Mouse (Mus musculus) hindbrain, embryonic 12.5 days (tissue): ENCODE data around the gene AY074887. TPM values are rescaled to one million over a fixed set of nuclear protein-coding genes. Genes with fewer than 3 reads are reported as not detected.
"Not testable (repeated sequence)": the region's sequence is repeated elsewhere in the genome, so short reads cannot be mapped to it uniquely, and the experiment has no call there.

Experiments used
- ATAC-seq: fragments of 200-750 bp; cut with Nextera tagmentation; 2 replicates; pipeline ENCODE4 v1.8.0; 2017; ENCODE audit warnings: moderate TSS enrichment; ENCODE audit not compliant: low FRiP score
- H3K27ac ChIP-seq: fragments of 300-500 bp; sonication (generic); 2 replicates; pipeline ENCODE4 v1.5.1; 2016; ENCODE audit warnings: mild to moderate bottlenecking
- H3K27me3 ChIP-seq: fragments of 300-500 bp; sonication (generic); 2 replicates; pipeline ENCODE4 v1.6.1; 2016; ENCODE audit warnings: mild to moderate bottlenecking
- H3K36me3 ChIP-seq: fragments of 300-500 bp; sonication (generic); 2 replicates; pipeline ENCODE4 v1.6.1; 2016; ENCODE audit warnings: mild to moderate bottlenecking
- H3K4me1 ChIP-seq: fragments of 300-500 bp; sonication (generic); 2 replicates; pipeline ENCODE4 v1.6.1; 2016
- H3K4me2 ChIP-seq: fragments of 300-500 bp; sonication (generic); replicated peaks from 2 replicates; pipeline ENCODE4 v1.6.1; 2016; ENCODE audit warnings: mild to moderate bottlenecking
- H3K4me3 ChIP-seq: fragments of 300-500 bp; sonication (generic); 2 replicates; pipeline ENCODE4 v1.5.1; 2016; ENCODE audit warnings: mild to moderate bottlenecking
- H3K9ac ChIP-seq: fragments of 300-500 bp; sonication (generic); 2 replicates; pipeline ENCODE4 v1.6.1; 2016; ENCODE audit warnings: mild to moderate bottlenecking, moderate library complexity
- H3K9me3 ChIP-seq: fragments of 300-500 bp; sonication (generic); replicated peaks from 2 replicates; pipeline ENCODE4 v1.6.1; 2016; ENCODE audit warnings: mild to moderate bottlenecking
- WGBS: fragments of 180-500 bp; shearing (Covaris S2); methylation state at CpG from one replicate; pipeline ENCODE4 v1.1.7; 2016; 5-methylcytosine and 5-hydroxymethylcytosine counted together
- polyA plus RNA-seq: library from polyadenylated mRNA; unstranded; fragments of >200 nt; fragmentation: Nextera tagmentation; extraction: Ambion mirVana; gene quantifications from 2 replicates; pipeline ENCODE4 v1.2.1, GENCODE M21; 2016

AY074887 gene
- polyA plus RNA-seq, result 1.2 and 1.4 TPM in 2 replicates

DNA sequence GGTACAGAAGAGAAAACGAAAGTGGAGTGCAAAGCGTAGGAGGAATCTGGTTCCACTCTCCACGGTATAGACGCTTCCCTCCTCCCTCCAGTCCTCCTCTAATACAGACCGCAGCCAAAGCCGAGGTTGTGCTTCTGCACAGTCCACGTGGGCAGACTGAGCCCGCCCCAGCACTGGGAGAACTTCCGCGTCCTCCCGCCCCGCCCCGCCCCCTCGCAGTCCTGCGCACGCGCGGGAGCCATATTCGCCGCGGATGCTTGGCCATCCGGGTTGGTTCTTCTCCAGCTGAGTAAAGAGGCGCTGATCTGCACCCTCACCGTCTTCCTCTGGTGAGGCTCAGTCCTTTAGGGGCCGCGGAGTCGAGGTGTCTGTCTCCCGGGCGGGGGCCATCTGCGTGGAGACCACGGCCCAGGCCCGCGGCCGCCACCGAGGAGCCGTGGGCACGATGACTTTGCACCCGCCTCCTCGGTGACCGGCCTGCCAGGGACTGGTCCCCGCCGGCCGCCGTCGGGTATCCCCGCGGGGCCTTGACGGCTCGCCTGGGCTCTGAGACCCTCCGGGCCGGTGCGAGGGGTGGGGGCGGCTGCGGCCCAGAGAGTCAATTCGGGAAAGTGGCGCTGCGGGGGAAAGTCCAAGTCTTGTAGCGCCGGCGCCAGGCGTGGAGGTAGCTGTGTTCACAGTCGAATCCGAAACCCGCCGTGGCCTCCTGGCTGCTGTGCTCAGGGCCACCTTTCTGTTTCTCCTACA, at the start of gene AY074887, which contains the start of gene Psma4:
TSS of gene AY074887 (minus strand) at position 424 of the 747 bp plus-strand sequence.
TSS of gene Psma4 (plus strand) at position 216 of the 747 bp plus-strand sequence.
- Histone ChIP-seq H3K9me3 (no peaks in the 10 kb centered on the region), H3K4me2 (peak within 1 kb of the TSS; percentile 74), H3K4me3 (peak within 1 kb of the TSS; percentile 89), H3K27ac (peak within 1 kb of the TSS; percentile 96), H3K9ac (peak within 1 kb of the TSS; percentile 87), H3K36me3 (peaks cover 28% of the 10 kb centered on the region), H3K27me3 (no peaks in the 10 kb centered on the region), H3K4me1 (peaks cover 22% of the 10 kb centered on the region)
- ATAC-seq, result peak; percentile 99
- WGBS, result under 1% methylated on average over 65 of the region's 65 CpGs

- 86% methylated on average over 3 of the region's 3 CpGs for WGBS
- Histone ChIP-seq H3K4me3 (no peak overlapping the region), H3K9me3 (no peaks in the 10 kb centered on the region), H3K9ac (no peak overlapping the region), H3K27ac (no peak overlapping the region), H3K27me3 (no peaks in the 10 kb centered on the region), H3K4me2 (no peak overlapping the region), H3K36me3 (no peaks in the 10 kb centered on the region), H3K4me1 (peaks cover 3% of the 10 kb centered on the region; the same call in 1 of the 2 replicates)
- no peak for ATAC-seq
Measured at GRCm38 (mm10) chr9:54995645-54996044, 44.8 kb upstream of the AY074887 start.

GRCm38 (mm10) chr9:54994381-54994780, 43.6 kb upstream of the AY074887 start:
- Histone ChIP-seq H3K27me3 (no peaks in the 10 kb centered on the region), H3K9me3 (no peaks in the 10 kb centered on the region), H3K27ac (no peak overlapping the region), H3K4me1 (no peaks in the 10 kb centered on the region), H3K36me3 (no peaks in the 10 kb centered on the region), H3K4me3 (no peak overlapping the region), H3K4me2 (no peak overlapping the region), H3K9ac (no peak overlapping the region)
- ATAC-seq, result no peak
- WGBS, result 52% methylated on average over 3 of the region's 3 CpGs

DNA sequence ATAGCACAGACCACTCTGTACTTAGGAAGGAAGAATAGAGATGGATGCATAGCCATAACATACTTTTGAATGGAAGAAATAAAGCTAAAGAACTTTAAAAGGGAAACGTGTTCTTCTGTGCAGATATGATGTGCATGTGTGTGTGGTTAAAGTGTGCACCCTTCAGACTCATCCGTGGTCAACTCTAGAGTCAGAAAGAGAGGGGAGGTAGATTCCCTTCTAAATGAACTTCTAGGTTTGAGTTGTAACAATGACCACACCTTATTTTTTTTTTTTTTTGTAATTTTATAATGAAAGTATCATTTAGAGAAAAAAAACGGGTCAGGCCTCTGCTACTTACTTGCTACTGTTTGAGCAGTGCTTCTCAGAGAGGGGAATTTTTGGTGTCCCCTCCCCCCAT, 39.6 kb upstream of the AY074887 start:
- H3K36me3 ChIP-seq, result no peaks in the 10 kb centered on the region
- H3K27ac ChIP-seq, result no peak overlapping the region
- H3K4me3 ChIP-seq, result no peak overlapping the region
- H3K4me1 ChIP-seq, result no peaks in the 10 kb centered on the region
- H3K9ac ChIP-seq, result no peak overlapping the region
- no peak overlapping the region for H3K4me2 ChIP-seq
- H3K9me3 ChIP-seq, result no peaks in the 10 kb centered on the region
- 78% methylated on average over 3 of the region's 3 CpGs for WGBS
- no peak for ATAC-seq
- H3K27me3 ChIP-seq, result no peaks in the 10 kb centered on the region

DNA sequence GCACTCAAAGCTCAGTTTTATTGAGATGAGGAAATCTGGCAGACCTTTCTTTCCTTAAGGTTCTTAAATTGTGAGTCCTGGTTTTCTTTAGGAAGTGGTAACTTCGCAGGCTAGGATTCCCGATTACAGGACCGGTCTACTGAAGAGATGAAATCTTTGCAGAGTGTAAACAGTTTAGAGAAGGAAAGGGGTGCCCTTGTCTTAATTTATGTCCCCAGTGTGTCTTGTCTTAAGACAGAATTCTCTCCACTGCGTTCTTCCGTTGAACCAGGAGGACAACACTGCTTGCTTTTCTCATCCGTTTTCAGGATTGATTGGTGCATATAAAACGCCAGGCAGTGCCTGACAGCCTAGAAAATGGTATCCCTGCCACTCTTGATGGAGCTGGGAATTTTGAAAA, 31.6 kb upstream of the AY074887 start:
- no peak overlapping the region for H3K9ac ChIP-seq
- H3K9me3 ChIP-seq, result no peaks in the 10 kb centered on the region; the same call in 1 of the 2 replicates
- H3K4me1 ChIP-seq, result peaks cover 11% of the 10 kb centered on the region
- peak overlapping the region; percentile 61 for H3K4me3 ChIP-seq
- ATAC-seq, result no peak
- H3K36me3 ChIP-seq, result no peaks in the 10 kb centered on the region
- H3K27ac ChIP-seq, result no peak overlapping the region
- peaks cover 36% of the 10 kb centered on the region for H3K27me3 ChIP-seq
- peak overlapping the region; percentile 66 for H3K4me2 ChIP-seq
- 6% methylated on average over 7 of the region's 7 CpGs for WGBS

- ATAC-seq, result peak; percentile 82
- H3K4me3 ChIP-seq, result peak overlapping the region; percentile 61
- H3K9me3 ChIP-seq, result no peaks in the 10 kb centered on the region; the same call in 1 of the 2 replicates
- peak overlapping the region; percentile 66 for H3K4me2 ChIP-seq
- no peaks in the 10 kb centered on the region for H3K36me3 ChIP-seq
- peaks cover 11% of the 10 kb centered on the region for H3K4me1 ChIP-seq
- under 1% methylated on average over 82 of the region's 85 CpGs for WGBS
- peak overlapping the region; percentile 45 for H3K27ac ChIP-seq
- H3K27me3 ChIP-seq, result peaks cover 36% of the 10 kb centered on the region
- H3K9ac ChIP-seq, result peak overlapping the region; percentile 33
Measured at GRCm38 (mm10) chr9:54981291-54982191, 30.7 kb upstream of the AY074887 start.

DNA sequence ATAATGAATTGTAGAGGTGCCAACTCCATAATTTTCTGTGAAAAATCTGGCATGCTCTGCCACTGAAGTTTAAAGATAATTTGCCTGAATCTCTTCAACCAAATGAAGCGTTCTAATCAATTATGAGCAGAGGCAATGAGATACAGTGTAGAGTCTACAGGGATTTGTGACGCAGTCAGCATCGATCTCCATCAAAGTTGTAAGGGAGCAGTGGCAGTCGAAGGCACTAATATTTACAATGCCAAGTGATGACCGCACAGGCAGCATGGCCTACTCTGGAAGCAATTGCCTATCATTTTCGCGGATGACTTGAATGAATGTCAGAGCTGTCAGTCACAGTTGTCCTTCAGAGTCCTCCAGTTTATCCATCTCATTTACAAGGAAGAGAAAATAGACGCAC, 29.9 kb upstream of the AY074887 start, which contains the start of gene Chrna5:
TSS of gene Chrna5 (plus strand) at position 207 of the 400 bp plus-strand sequence.
- H3K4me1 ChIP-seq, result peaks cover 11% of the 10 kb centered on the region
- peaks cover 36% of the 10 kb centered on the region for H3K27me3 ChIP-seq
- H3K9ac ChIP-seq, result peak within 1 kb of the TSS; percentile 33
- H3K4me2 ChIP-seq, result peak within 1 kb of the TSS; percentile 66
- no peaks in the 10 kb centered on the region; the same call in 1 of the 2 replicates for H3K9me3 ChIP-seq
- 50% methylated on average over 8 of the region's 8 CpGs for WGBS
- no peaks in the 10 kb centered on the region for H3K36me3 ChIP-seq
- peak within 1 kb of the TSS; percentile 61 for H3K4me3 ChIP-seq
- H3K27ac ChIP-seq, result peak within 1 kb of the TSS; percentile 45
- ATAC-seq, result peak; percentile 55; the same call in 1 of the 2 replicates

GRCm38 (mm10) chr9:54969972-54970637, 19.3 kb upstream of the AY074887 start:
- Histone ChIP-seq H3K4me1 (no peaks in the 10 kb centered on the region), H3K9ac (no peak overlapping the region), H3K36me3 (no peaks in the 10 kb centered on the region), H3K4me2 (no peak overlapping the region), H3K4me3 (no peak overlapping the region), H3K27me3 (no peaks in the 10 kb centered on the region), H3K27ac (no peak overlapping the region), H3K9me3 (no peaks in the 10 kb centered on the region)
- WGBS, result 62% methylated on average over 8 of the region's 8 CpGs
- no peak for ATAC-seq

GRCm38 (mm10) chr9:54963669-54964068, 12.9 kb upstream of the AY074887 start:
- peaks cover 18% of the 10 kb centered on the region for H3K36me3 ChIP-seq
- no peak overlapping the region for H3K9ac ChIP-seq
- H3K27ac ChIP-seq, result no peak overlapping the region
- H3K9me3 ChIP-seq, result no peaks in the 10 kb centered on the region
- no peaks in the 10 kb centered on the region for H3K4me1 ChIP-seq
- no peak for ATAC-seq
- no peak overlapping the region for H3K4me3 ChIP-seq
- H3K27me3 ChIP-seq, result no peaks in the 10 kb centered on the region
- H3K4me2 ChIP-seq, result no peak overlapping the region

- Histone ChIP-seq H3K4me2 (no peak overlapping the region), H3K4me3 (no peak overlapping the region), H3K27me3 (no peaks in the 10 kb centered on the region), H3K36me3 (peaks cover 43% of the 10 kb centered on the region), H3K4me1 (no peaks in the 10 kb centered on the region), H3K9me3 (no peaks in the 10 kb centered on the region), H3K27ac (no peak overlapping the region), H3K9ac (no peak overlapping the region)
- ATAC-seq, result no peak
- WGBS, result 94% methylated on average over 4 of the region's 4 CpGs
Measured at GRCm38 (mm10) chr9:54961059-54961458, 10.3 kb upstream of the AY074887 start.

DNA sequence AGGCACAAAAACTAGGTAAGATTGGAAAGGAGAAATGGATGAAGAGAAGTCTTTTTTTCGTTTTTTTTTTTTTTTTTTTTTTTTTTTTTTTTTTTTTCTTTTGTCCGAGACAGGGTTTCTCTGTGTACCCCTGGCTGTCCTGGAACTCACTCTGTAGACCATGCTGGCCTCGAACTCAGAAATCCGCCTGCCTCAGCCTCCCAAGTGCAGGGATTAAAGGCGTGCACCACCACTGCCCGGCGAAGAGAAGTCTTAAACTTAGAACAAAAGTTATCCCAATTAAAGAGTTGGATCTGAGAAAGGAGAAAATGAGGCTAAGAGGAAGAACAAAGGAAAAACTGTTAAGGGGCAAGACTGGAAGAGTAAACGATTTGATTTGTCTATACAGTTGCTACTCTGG, 636 bp downstream of the AY074887 start:
- peak overlapping the region; percentile 74 for H3K4me2 ChIP-seq
- peak; percentile 67 for ATAC-seq
- peak overlapping the region; percentile 89 for H3K4me3 ChIP-seq
- peak overlapping the region; percentile 96 for H3K27ac ChIP-seq
- 50% methylated on average over 8 of the region's 8 CpGs for WGBS
- H3K9ac ChIP-seq, result peak overlapping the region; percentile 87; the same call in 1 of the 2 replicates
- H3K36me3 ChIP-seq, result peaks cover 22% of the 10 kb centered on the region
- peaks cover 22% of the 10 kb centered on the region for H3K4me1 ChIP-seq
- H3K9me3 ChIP-seq, H3K27me3 ChIP-seq: not testable (repeated sequence)

DNA sequence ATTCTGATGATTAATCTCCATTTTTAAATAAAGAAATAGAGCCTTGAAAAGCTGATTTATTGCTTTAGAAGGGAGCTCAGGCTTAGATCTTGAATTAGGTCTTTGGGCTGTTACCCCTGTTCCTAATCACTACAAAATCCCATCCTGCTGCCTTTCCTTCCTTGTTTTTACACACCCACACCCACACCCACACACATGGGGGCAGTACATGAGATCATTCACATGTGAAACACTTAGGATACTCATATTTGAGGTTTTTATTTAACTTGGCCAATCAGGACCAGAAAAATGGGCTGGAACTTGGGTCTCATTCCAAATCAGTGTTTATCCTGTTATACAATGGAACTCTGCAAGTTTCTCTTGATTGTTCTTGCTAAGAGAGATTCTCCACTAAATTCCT, 1.3 kb downstream of the AY074887 start:
- no peak overlapping the region for H3K27ac ChIP-seq
- no peak overlapping the region for H3K4me2 ChIP-seq
- peaks cover 17% of the 10 kb centered on the region for H3K36me3 ChIP-seq
- peaks cover 22% of the 10 kb centered on the region for H3K4me1 ChIP-seq
- no peaks in the 10 kb centered on the region for H3K27me3 ChIP-seq
- no peak overlapping the region for H3K9ac ChIP-seq
- H3K4me3 ChIP-seq, result no peak overlapping the region
- H3K9me3 ChIP-seq, result no peaks in the 10 kb centered on the region
- no peak for ATAC-seq
